Mouse (Mus musculus): ENCODE measurements around the gene Clpsl2. TPM values are rescaled to one million over a fixed set of nuclear protein-coding genes. Genes with fewer than 3 reads are reported as not detected.

Gene Clpsl2
- not detected in 2 replicates for polyA plus RNA-seq (2015; fragmentation: Nextera tagmentation; extraction: Ambion mirVana)

DNA sequence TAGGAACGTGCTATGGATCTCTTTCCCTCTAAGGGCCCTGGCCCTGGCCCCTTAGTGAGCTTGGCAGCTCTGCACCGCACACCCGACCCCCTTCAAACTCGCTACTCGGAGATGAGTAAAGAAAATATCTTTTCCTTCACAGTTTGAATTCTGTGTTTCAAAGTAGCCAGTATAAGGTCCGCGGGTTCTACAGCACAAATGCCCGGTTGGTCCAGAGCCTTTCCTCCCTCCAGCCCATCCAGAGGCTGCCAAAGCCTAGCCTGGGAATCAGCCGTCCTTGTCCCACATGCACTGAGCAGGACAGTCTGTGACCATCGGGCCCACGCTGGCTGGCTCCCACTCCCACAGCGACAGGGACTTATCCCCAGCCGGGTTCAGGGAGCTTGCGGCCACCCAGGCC lies at the start of gene Clpsl2:
Gene Clpsl2 (plus strand): TSS at position 301 of the 400 bp plus-strand sequence.
- Histone ChIP-seq H3K4me3 (ENCODE audit: low read depth, low read length) (no peak within 1 kb of the TSS), H3K9ac (ENCODE audit: low read depth, low read length) (no peak within 1 kb of the TSS), H3K36me3 (ENCODE audit: control insufficient read depth, insufficient read depth) (no peaks in the 10 kb centered on the region), H3K4me1 (ENCODE audit: control insufficient read depth, low read depth, low read length) (no peaks in the 10 kb centered on the region), H3K9me3 (replicated peaks; ENCODE audit: control insufficient read depth, low read length) (no peaks in the 10 kb centered on the region), H3K27ac (ENCODE audit: low read length) (no peak within 1 kb of the TSS), H3K27me3 (ENCODE audit: control insufficient read depth, insufficient read depth, low read depth, low read length) (no peaks in the 10 kb centered on the region; the same call in 1 of the 2 replicates), H3K4me2 (ENCODE audit: low read depth, low read length) (no peak within 1 kb of the TSS)
- no peak for ATAC-seq (ENCODE audit: low read depth)
- WGBS (ENCODE audit: insufficient replicate concordance) = 67% methylated on average over 14 of the region's 14 CpGs

- ATAC-seq (ENCODE audit: low read depth) = no peak
- Histone ChIP-seq H3K4me3 (ENCODE audit: low read depth, low read length) (no peak overlapping the region), H3K4me2 (ENCODE audit: low read depth, low read length) (no peak overlapping the region), H3K36me3 (ENCODE audit: control insufficient read depth, insufficient read depth) (no peaks in the 10 kb centered on the region), H3K4me1 (ENCODE audit: control insufficient read depth, low read depth, low read length) (no peaks in the 10 kb centered on the region), H3K27me3 (ENCODE audit: control insufficient read depth, insufficient read depth, low read depth, low read length) (no peaks in the 10 kb centered on the region), H3K9me3 (replicated peaks; ENCODE audit: control insufficient read depth, low read length) (no peaks in the 10 kb centered on the region), H3K27ac (ENCODE audit: low read length) (no peak overlapping the region), H3K9ac (ENCODE audit: low read depth, low read length) (no peak overlapping the region)
- 43% methylated on average over 3 of the region's 3 CpGs for WGBS (ENCODE audit: insufficient replicate concordance)
Measured at GRCm38 (mm10) chr17:28500465-28500864, 48.7 kb upstream of the Clpsl2 start.

DNA sequence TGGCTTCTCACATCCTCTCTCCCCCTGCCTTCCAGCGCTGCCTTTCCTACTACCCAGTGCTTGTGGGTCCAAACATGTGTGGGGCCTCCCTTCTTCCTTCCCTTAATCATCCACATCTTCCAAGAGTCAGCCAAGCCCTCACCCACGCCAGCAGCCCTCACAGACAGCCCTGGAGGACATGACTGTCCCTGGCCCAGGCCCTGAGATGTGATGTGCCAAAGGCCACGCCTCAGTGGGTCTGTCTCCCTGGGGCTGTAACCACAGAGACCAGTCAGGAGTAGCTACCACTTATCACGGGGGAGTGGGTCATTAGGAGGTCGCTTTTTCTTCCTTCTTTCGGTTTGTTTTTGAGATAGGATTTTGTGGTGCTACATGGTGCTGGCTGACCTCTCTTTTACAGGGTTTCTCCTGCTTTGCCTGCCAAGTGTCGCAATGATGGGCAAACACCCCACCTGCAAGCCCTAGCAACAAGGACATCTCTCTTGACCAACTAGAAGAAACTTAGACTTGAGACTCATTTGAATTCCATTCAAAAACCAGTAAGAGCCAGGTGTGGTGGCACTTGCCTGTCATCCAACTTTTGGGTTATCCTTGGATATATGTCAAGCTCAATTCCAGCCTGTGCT lies 46.9 kb upstream of the Clpsl2 start:
- H3K36me3 ChIP-seq (ENCODE audit: control insufficient read depth, insufficient read depth) = no peaks in the 10 kb centered on the region
- H3K27ac ChIP-seq (ENCODE audit: low read length) = no peak overlapping the region
- H3K4me2 ChIP-seq (ENCODE audit: low read depth, low read length) = no peak overlapping the region
- H3K9ac ChIP-seq (ENCODE audit: low read depth, low read length) = no peak overlapping the region
- no peaks in the 10 kb centered on the region for H3K27me3 ChIP-seq (ENCODE audit: control insufficient read depth, insufficient read depth, low read depth, low read length)
- H3K9me3 ChIP-seq (replicated peaks; ENCODE audit: control insufficient read depth, low read length) = no peaks in the 10 kb centered on the region
- no peak overlapping the region for H3K4me3 ChIP-seq (ENCODE audit: low read depth, low read length)
- WGBS (ENCODE audit: insufficient replicate concordance) = 27% methylated on average over 7 of the region's 7 CpGs
- ATAC-seq (ENCODE audit: low read depth) = no peak
- H3K4me1 ChIP-seq (ENCODE audit: control insufficient read depth, low read depth, low read length) = no peaks in the 10 kb centered on the region

- ATAC-seq (ENCODE audit: low read depth) = no peak
- no peak overlapping the region for H3K27ac ChIP-seq (ENCODE audit: low read length)
- no peaks in the 10 kb centered on the region for H3K36me3 ChIP-seq (ENCODE audit: control insufficient read depth, insufficient read depth)
- H3K4me1 ChIP-seq (ENCODE audit: control insufficient read depth, low read depth, low read length) = no peaks in the 10 kb centered on the region
- no peak overlapping the region for H3K9ac ChIP-seq (ENCODE audit: low read depth, low read length)
- H3K27me3 ChIP-seq (ENCODE audit: control insufficient read depth, insufficient read depth, low read depth, low read length) = no peaks in the 10 kb centered on the region
- no peaks in the 10 kb centered on the region for H3K9me3 ChIP-seq (replicated peaks; ENCODE audit: control insufficient read depth, low read length)
- no peak overlapping the region for H3K4me3 ChIP-seq (ENCODE audit: low read depth, low read length)
- no peak overlapping the region for H3K4me2 ChIP-seq (ENCODE audit: low read depth, low read length)
- 48% methylated on average over 6 of the region's 6 CpGs for WGBS (ENCODE audit: insufficient replicate concordance)
Measured at GRCm38 (mm10) chr17:28504182-28504581, 45.0 kb upstream of the Clpsl2 start.

DNA sequence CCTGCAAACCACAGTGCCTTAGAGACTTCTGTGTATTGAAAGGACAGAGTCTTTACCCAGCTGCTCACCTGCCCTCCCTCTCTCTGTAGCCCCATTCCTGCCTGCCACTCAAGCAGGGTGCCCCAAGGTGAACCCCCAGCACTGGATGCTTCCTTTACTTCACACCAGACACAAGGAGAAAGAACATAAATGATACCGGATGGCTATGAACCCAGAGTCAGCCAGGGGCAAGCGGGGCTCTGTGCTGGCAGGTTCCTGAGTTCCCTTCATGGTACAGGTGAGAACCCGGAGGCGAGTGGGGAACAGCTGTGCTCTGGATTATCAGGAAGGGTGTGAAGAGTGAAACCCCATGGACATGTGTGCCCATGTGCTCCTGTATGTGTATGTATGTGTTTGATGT lies 43.6 kb upstream of the Clpsl2 start:
- Histone ChIP-seq H3K4me1 (ENCODE audit: control insufficient read depth, low read depth, low read length) (no peaks in the 10 kb centered on the region; the same call in 1 of the 2 replicates), H3K9me3 (replicated peaks; ENCODE audit: control insufficient read depth, low read length) (no peaks in the 10 kb centered on the region), H3K4me2 (ENCODE audit: low read depth, low read length) (no peak overlapping the region), H3K4me3 (ENCODE audit: low read depth, low read length) (no peak overlapping the region), H3K27ac (ENCODE audit: low read length) (no peak overlapping the region), H3K36me3 (ENCODE audit: control insufficient read depth, insufficient read depth) (no peaks in the 10 kb centered on the region), H3K9ac (ENCODE audit: low read depth, low read length) (no peak overlapping the region), H3K27me3 (ENCODE audit: control insufficient read depth, insufficient read depth, low read depth, low read length) (no peaks in the 10 kb centered on the region)
- ATAC-seq (ENCODE audit: low read depth) = no peak
- WGBS (ENCODE audit: insufficient replicate concordance) = 72% methylated on average over 4 of the region's 4 CpGs

GRCm38 (mm10) chr17:28506895-28507294 lies 42.3 kb upstream of the Clpsl2 start:
- no peak overlapping the region for H3K4me3 ChIP-seq (ENCODE audit: low read depth, low read length)
- no peak overlapping the region for H3K27ac ChIP-seq (ENCODE audit: low read length)
- no peaks in the 10 kb centered on the region for H3K36me3 ChIP-seq (ENCODE audit: control insufficient read depth, insufficient read depth)
- H3K4me2 ChIP-seq (ENCODE audit: low read depth, low read length) = no peak overlapping the region
- no peaks in the 10 kb centered on the region for H3K27me3 ChIP-seq (ENCODE audit: control insufficient read depth, insufficient read depth, low read depth, low read length)
- WGBS (ENCODE audit: insufficient replicate concordance) = 37% methylated on average over 4 of the region's 5 CpGs
- no peaks in the 10 kb centered on the region for H3K9me3 ChIP-seq (replicated peaks; ENCODE audit: control insufficient read depth, low read length)
- H3K4me1 ChIP-seq (ENCODE audit: control insufficient read depth, low read depth, low read length) = peaks cover 6% of the 10 kb centered on the region
- no peak for ATAC-seq (ENCODE audit: low read depth)
- no peak overlapping the region for H3K9ac ChIP-seq (ENCODE audit: low read depth, low read length)

DNA sequence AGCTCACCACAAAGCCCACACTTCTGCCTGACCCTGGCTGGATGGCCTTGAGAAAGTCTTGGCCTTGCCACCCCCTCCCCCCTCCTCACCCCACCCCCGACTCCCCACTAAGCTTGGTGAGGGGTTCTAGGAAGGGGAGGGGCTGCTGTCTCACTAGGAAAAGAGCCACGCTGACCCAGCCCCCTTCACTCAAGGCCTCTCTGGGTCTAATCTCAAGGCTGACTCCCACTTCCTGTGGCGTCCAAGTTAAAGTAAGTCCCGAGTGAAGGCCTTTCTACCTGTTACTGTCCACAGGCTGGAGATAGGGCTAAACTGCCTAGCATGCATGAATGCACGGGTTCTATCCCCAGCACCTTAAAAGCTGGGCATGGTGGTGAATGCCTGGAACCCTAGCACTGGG lies 41.7 kb upstream of the Clpsl2 start:
- H3K27ac ChIP-seq (ENCODE audit: low read length) = no peak overlapping the region

GRCm38 (mm10) chr17:28510445-28511342 lies 38.5 kb upstream of the Clpsl2 start:
- no peaks in the 10 kb centered on the region for H3K36me3 ChIP-seq (ENCODE audit: control insufficient read depth, insufficient read depth)
- WGBS (ENCODE audit: insufficient replicate concordance) = 7% methylated on average over 28 of the region's 28 CpGs
- no peak for ATAC-seq (ENCODE audit: low read depth)
- no peak overlapping the region for H3K27ac ChIP-seq (ENCODE audit: low read length)
- H3K4me3 ChIP-seq (ENCODE audit: low read depth, low read length) = peak overlapping the region; percentile 19; the same call in 1 of the 2 replicates
- H3K9me3 ChIP-seq (replicated peaks; ENCODE audit: control insufficient read depth, low read length) = no peaks in the 10 kb centered on the region
- no peaks in the 10 kb centered on the region for H3K27me3 ChIP-seq (ENCODE audit: control insufficient read depth, insufficient read depth, low read depth, low read length)
- H3K9ac ChIP-seq (ENCODE audit: low read depth, low read length) = no peak overlapping the region; the same call in 1 of the 2 replicates
- peak overlapping the region; percentile 42 for H3K4me2 ChIP-seq (ENCODE audit: low read depth, low read length)
- H3K4me1 ChIP-seq (ENCODE audit: control insufficient read depth, low read depth, low read length) = peaks cover 29% of the 10 kb centered on the region

More for the DNA sequence above, 41.7 kb upstream of the Clpsl2 start:
- Histone ChIP-seq H3K36me3 (ENCODE audit: control insufficient read depth, insufficient read depth) (no peaks in the 10 kb centered on the region), H3K4me3 (ENCODE audit: low read depth, low read length) (no peak overlapping the region), H3K27me3 (ENCODE audit: control insufficient read depth, insufficient read depth, low read depth, low read length) (no peaks in the 10 kb centered on the region), H3K4me2 (ENCODE audit: low read depth, low read length) (no peak overlapping the region), H3K9ac (ENCODE audit: low read depth, low read length) (no peak overlapping the region), H3K9me3 (replicated peaks; ENCODE audit: control insufficient read depth, low read length) (no peaks in the 10 kb centered on the region), H3K4me1 (ENCODE audit: control insufficient read depth, low read depth, low read length) (peaks cover 12% of the 10 kb centered on the region)
- no peak for ATAC-seq (ENCODE audit: low read depth)
- WGBS (ENCODE audit: insufficient replicate concordance) = 17% methylated on average over 5 of the region's 5 CpGs

Data from liver, embryonic 16.5 days (tissue).